8 mouse cellular contexts compared by ENCODE assay signal in genomic region chr5:121545793-121546529, GRCm38 (mm10). TPM values are rescaled to one million over a fixed set of nuclear protein-coding genes. Genes with fewer than 3 reads are reported as not detected.
A peak's percentile ranks its signal among the peaks of the same experiment; 100 is the strongest.
DNase-seq lines count a peak whose midpoint lies in the region; ATAC-seq and TF ChIP-seq lines count a peak whose summit lies in the region.

TSS of gene Mapkapk5 (minus strand) at chr5:121545905.

- peaks cover 7% of the 10 kb centered on the region for H3K4me1 ChIP-seq in hindbrain, postnatal 0 days (ENCODE audit: insufficient read depth, low read length)

- peak within 1 kb of the TSS; percentile 83 for H3K4me2 ChIP-seq in hindbrain, postnatal 0 days (ENCODE audit: low read depth, low read length)

- H3K27ac ChIP-seq in gastrocnemius, adult 2 months = peak within 1 kb of the TSS; percentile 99
- H3K27ac ChIP-seq in hindbrain, postnatal 0 days = peak within 1 kb of the TSS; percentile 93
- peak within 1 kb of the TSS; percentile 98 for H3K27ac ChIP-seq in left cerebral cortex, adult 2 months

- 2% methylated on average over 55 of the region's 55 CpGs for WGBS in hindbrain, postnatal 0 days

- H3K27me3 ChIP-seq in hindbrain, postnatal 0 days (ENCODE audit: insufficient read depth, low read length) = no peaks in the 10 kb centered on the region

- H3K36me3 ChIP-seq in hindbrain, postnatal 0 days (ENCODE audit: insufficient read depth, low read length) = no peaks in the 10 kb centered on the region

- peak within 1 kb of the TSS; percentile 82 for H3K9ac ChIP-seq in hindbrain, postnatal 0 days (replicated peaks; ENCODE audit: low read length)

- peak; percentile 95 for ATAC-seq in hindbrain, postnatal 0 days
- peak; percentile 94 for ATAC-seq in megakaryocyte, adult 5-6 weeks (ENCODE audit: poor library complexity, severe bottlenecking)

- H3K4me3 ChIP-seq in gastrocnemius, adult 2 months = peak within 1 kb of the TSS; percentile 99
- peak within 1 kb of the TSS; percentile 64 for H3K4me3 ChIP-seq in hindbrain, postnatal 0 days (ENCODE audit: low read length)
- H3K4me3 ChIP-seq in left cerebral cortex, adult 2 months = peak within 1 kb of the TSS; percentile 95

- DNase-seq in WW6 (ENCODE audit: low read depth, low spot score) = peak; percentile 90
- DNase-seq in cerebellum, postnatal 4 days (ENCODE audit: low spot score in 2 of 2) = peak; percentile 95 to 97
- DNase-seq in gastrocnemius, adult 2 months = peak; percentile 98
- peak; percentile 98 for DNase-seq in hindbrain, postnatal 0 days (ENCODE audit: low spot score)
- DNase-seq in left cerebral cortex, adult 2 months (ENCODE audit: extremely low spot score in 1 of 2, low spot score in 2 of 2) = peak; percentile 98 to 99
- peak; percentile 96 to 98 for DNase-seq in right cerebral cortex, adult 2 months (ENCODE audit: low spot score in 2 of 2)
- DNase-seq in urinary bladder, postnatal 14 days (ENCODE audit: low spot score) = peak; percentile 97

- intact Hi-C loops in gastrocnemius, adult 2 months (cut with DNase I) = loop anchor here (5.0 kb wide), 1 partner anchor 56 kb away; no protein-coding TSS in a partner anchor
- intact Hi-C loops in left cerebral cortex, adult 2 months (cut with DNase I) = loop anchor here (2.0 kb wide), 1 partner anchor 57 kb away; no protein-coding TSS in a partner anchor

- no peak for TF ChIP-seq CTCF in gastrocnemius, adult 2 months (IDR thresholded peaks at IDR 0.05)
- TF ChIP-seq CTCF in hindbrain, postnatal 0 days (IDR thresholded peaks at IDR 0.05; ENCODE audit: low read depth) = no peak
- no peak for TF ChIP-seq CTCF in left cerebral cortex, adult 2 months (IDR thresholded peaks at IDR 0.05)

- no peaks in the 10 kb centered on the region for H3K9me3 ChIP-seq in hindbrain, postnatal 0 days (ENCODE audit: low read length)

RNA-seq across cellular contexts. Expression of gene Mapkapk5, which starts in this region (rescaled TPM):
- total RNA-seq in gastrocnemius, adult 2 months (2021) = 100 to 1,000 TPM; 100 to 131 TPM
- total RNA-seq in hindbrain, postnatal 0 days (2014; rRNA removed) = 51.0 and 57.6 TPM in 2 replicates
- 43.1 and 46.1 TPM in 2 replicates for polyA plus RNA-seq in hindbrain, postnatal 0 days (2015; fragmentation: Nextera tagmentation; extraction: Ambion mirVana)
- 10 to 100 TPM; 60.1 to 75.3 TPM for total RNA-seq in left cerebral cortex, adult 2 months (2021)
- 105 and 106 TPM in 2 replicates for total RNA-seq in megakaryocyte, adult 5-6 weeks (2015)
- 99.1 and 108 TPM in 2 replicates for total RNA-seq in megakaryocyte, adult 5-6 weeks (2017)

Comparison
In these comparisons a context has a peak if more than half of its experiments do, and no peak if none do; other contexts are left out.
1. Peak in every context shown above with its lines: DNase-seq, ATAC-seq, H3K4me3 ChIP-seq and H3K27ac ChIP-seq.